Mouse (Mus musculus) kidney, postnatal 0 days (tissue): Measurements from ENCODE around the gene Acp2. TPM values are rescaled to one million over a fixed set of nuclear protein-coding genes. Genes with fewer than 3 reads are reported as not detected.

ENCODE experiments used
- ATAC-seq: fragments of 200-750 bp; cut with Nextera tagmentation; replicated peaks from 2 replicates; pipeline ENCODE4 v1.8.0; 2017; ENCODE audit warnings: low read depth, moderate number of reproducible peaks, moderate TSS enrichment, moderate library complexity; ENCODE audit not compliant: low FRiP score
- DNase-seq: peaks from one replicate; pipeline ENCODE4 v3.0.0-alpha.2; 2016; ENCODE audit warnings: low spot score
- H3K27ac ChIP-seq: fragments of 300-500 bp; sonication (generic); 2 replicates; pipeline ENCODE4 v1.5.1; 2014; ENCODE audit warnings: mild to moderate bottlenecking
- H3K27me3 ChIP-seq: fragments of 300-500 bp; sonication (generic); 2 replicates; pipeline ENCODE4 v1.6.1; 2014; ENCODE audit warnings: low read length, mixed read lengths; ENCODE audit not compliant: insufficient read depth
- H3K36me3 ChIP-seq: fragments of 300-500 bp; sonication (generic); 2 replicates; pipeline ENCODE4 v1.6.1; 2014; ENCODE audit warnings: low read length, mixed read lengths; ENCODE audit not compliant: insufficient read depth
- H3K4me1 ChIP-seq: fragments of 300-500 bp; sonication (generic); replicated peaks from 2 replicates; pipeline ENCODE4 v1.6.1; 2014; ENCODE audit warnings: antibody characterized with exemption, low read length, mixed read lengths; ENCODE audit not compliant: insufficient read depth
- H3K4me2 ChIP-seq: fragments of 300-500 bp; sonication (generic); 2 replicates; pipeline ENCODE4 v1.6.1; 2014; ENCODE audit warnings: mild to moderate bottlenecking, low read length, moderate library complexity, mixed read lengths
- H3K4me3 ChIP-seq: fragments of 300-500 bp; sonication (generic); replicated peaks from 2 replicates; pipeline ENCODE4 v1.5.1; 2014; ENCODE audit warnings: low read depth, low read length
- H3K9ac ChIP-seq: fragments of 300-500 bp; sonication (generic); 2 replicates; pipeline ENCODE4 v1.6.1; 2014; ENCODE audit warnings: low read depth, low read length
- H3K9me3 ChIP-seq: fragments of 300-500 bp; sonication (generic); replicated peaks from 2 replicates; pipeline ENCODE4 v1.6.1; 2016; ENCODE audit warnings: low read length, inconsistent platforms, mixed read lengths
- CTCF ChIP-seq: IDR thresholded peaks from 2 replicates; pipeline ENCODE4 v1.5.1; 2016; ENCODE audit warnings: antibody characterized with exemption, low read depth, mild to moderate bottlenecking, moderate library complexity
- WGBS: fragments of 180-500 bp; shearing (Covaris S2); extraction: QIAGEN DNeasy Blood & Tissue Kit; methylation state at CpG from one replicate; pipeline ENCODE4 v1.1.7; 2014; 5-methylcytosine and 5-hydroxymethylcytosine counted together
- polyA plus RNA-seq: library from polyadenylated mRNA; unstranded; fragments of >200 nt; fragmentation: Nextera tagmentation; extraction: Ambion mirVana; gene quantifications from 2 replicates; pipeline ENCODE4 v1.2.1, GENCODE M21; 2015

Acp2 gene
- polyA plus RNA-seq, result 22.4 and 22.5 TPM in 2 replicates

GRCm38 (mm10) chr2:91202222-91202971 is at the start of gene Acp2, which contains the start of gene Nr1h3:
Acp2 (plus strand) TSS chr2:91202885.
Nr1h3 (minus strand) TSS chr2:91202834.
- peak; percentile 97 for DNase-seq
- peak within 1 kb of the TSS; percentile 69 for H3K4me2 ChIP-seq
- peaks cover 11% of the 10 kb centered on the region for H3K36me3 ChIP-seq
- H3K4me3 ChIP-seq, result peak within 1 kb of the TSS; percentile 59
- peak; percentile 18; the same call in 1 of the 2 replicates for TF ChIP-seq CTCF
- ATAC-seq, result peak; percentile 96
- H3K9ac ChIP-seq, result peak within 1 kb of the TSS; percentile 77
- no peaks in the 10 kb centered on the region for H3K9me3 ChIP-seq
- peak within 1 kb of the TSS; percentile 91 for H3K27ac ChIP-seq
- H3K27me3 ChIP-seq, result no peaks in the 10 kb centered on the region
- peaks cover 20% of the 10 kb centered on the region; the same call in 1 of the 2 replicates for H3K4me1 ChIP-seq
- 1% methylated on average over 28 of the region's 28 CpGs for WGBS

GRCm38 (mm10) chr2:91152885-91153377 is 49.8 kb upstream of the Acp2 start:
- no peak for ATAC-seq
- Histone ChIP-seq H3K4me1 (no peaks in the 10 kb centered on the region), H3K27ac (no peak overlapping the region), H3K4me2 (no peak overlapping the region), H3K9ac (no peak overlapping the region), H3K36me3 (peaks cover 5% of the 10 kb centered on the region), H3K27me3 (no peaks in the 10 kb centered on the region), H3K4me3 (no peak overlapping the region), H3K9me3 (no peaks in the 10 kb centered on the region)
- WGBS, result 85% methylated on average over 3 of the region's 3 CpGs
- DNase-seq, result no peak
- TF ChIP-seq CTCF, result no peak

DNA sequence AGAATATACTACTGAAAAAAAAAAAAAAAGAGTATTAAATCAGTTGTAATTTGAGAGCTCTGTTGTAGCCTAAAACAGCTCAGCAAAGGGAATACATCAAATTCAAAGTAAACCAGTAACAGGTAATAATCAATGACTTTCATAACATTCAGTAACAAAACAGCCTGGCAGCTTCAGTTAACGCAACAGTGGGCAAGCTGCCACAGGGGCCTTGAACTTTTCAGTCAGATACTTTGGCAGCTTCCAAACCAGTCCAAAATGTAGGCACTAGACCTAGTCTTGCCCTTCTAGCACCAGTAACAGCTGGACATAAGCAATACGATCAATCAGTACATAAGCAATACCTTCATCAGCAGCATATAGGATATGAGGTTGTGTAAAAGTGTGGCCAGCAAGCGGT is 48.6 kb upstream of the Acp2 start:
- Histone ChIP-seq H3K9me3 (no peaks in the 10 kb centered on the region), H3K36me3 (peaks cover 5% of the 10 kb centered on the region), H3K4me2 (no peak overlapping the region), H3K9ac (no peak overlapping the region), H3K27ac (no peak overlapping the region), H3K4me1 (no peaks in the 10 kb centered on the region), H3K4me3 (no peak overlapping the region), H3K27me3 (no peaks in the 10 kb centered on the region)
- 93% methylated on average over 3 of the region's 3 CpGs for WGBS
- no peak for TF ChIP-seq CTCF
- DNase-seq (no peak), ATAC-seq (no peak)

- no peak overlapping the region for H3K4me3 ChIP-seq
- WGBS, result 23% methylated on average over 6 of the region's 6 CpGs
- no peak for TF ChIP-seq CTCF
- no peak overlapping the region for H3K4me2 ChIP-seq
- no peak for ATAC-seq
- peaks cover 8% of the 10 kb centered on the region for H3K36me3 ChIP-seq
- no peak for DNase-seq
- H3K4me1 ChIP-seq, result no peaks in the 10 kb centered on the region
- H3K9ac ChIP-seq, result no peak overlapping the region
- no peaks in the 10 kb centered on the region for H3K27me3 ChIP-seq
- H3K27ac ChIP-seq, result no peak overlapping the region
- no peaks in the 10 kb centered on the region for H3K9me3 ChIP-seq
Measured at GRCm38 (mm10) chr2:91157002-91157752, 45.5 kb upstream of the Acp2 start.

- no peak for DNase-seq
- H3K27ac ChIP-seq, result no peak overlapping the region
- WGBS, result 85% methylated on average over 6 of the region's 6 CpGs
- no peak overlapping the region for H3K4me2 ChIP-seq
- no peaks in the 10 kb centered on the region for H3K9me3 ChIP-seq
- no peak for ATAC-seq
- no peak for TF ChIP-seq CTCF
- no peak overlapping the region for H3K4me3 ChIP-seq
- no peak overlapping the region for H3K9ac ChIP-seq
- no peaks in the 10 kb centered on the region for H3K27me3 ChIP-seq
- H3K36me3 ChIP-seq, result peaks cover 11% of the 10 kb centered on the region; the same call in 1 of the 2 replicates
- no peaks in the 10 kb centered on the region for H3K4me1 ChIP-seq
Measured at GRCm38 (mm10) chr2:91160591-91160990, 42.1 kb upstream of the Acp2 start.

- DNase-seq, result no peak
- Histone ChIP-seq H3K4me1 (no peaks in the 10 kb centered on the region), H3K4me2 (no peak overlapping the region), H3K27ac (no peak overlapping the region), H3K9ac (no peak overlapping the region), H3K9me3 (no peaks in the 10 kb centered on the region), H3K27me3 (no peaks in the 10 kb centered on the region), H3K4me3 (no peak overlapping the region), H3K36me3 (0 out of 2 replicates have a peak, but pooled peaks cover 23% of the 10 kb centered on the region)
- no peak for ATAC-seq
- no peak for TF ChIP-seq CTCF
- 73% methylated on average over 4 of the region's 4 CpGs for WGBS
Measured at GRCm38 (mm10) chr2:91162952-91163351, 39.7 kb upstream of the Acp2 start.
